Mouse (Mus musculus) erythroblast, embryonic 14.5 days (primary cell): ENCODE measurements around the gene Qsox2. TPM values are rescaled to one million over a fixed set of nuclear protein-coding genes. Genes with fewer than 3 reads are reported as not detected.

ENCODE experiments used
- H3K27me3 ChIP-seq: 2 replicates; pipeline ENCODE4 v1.6.1; 2012; ENCODE audit warnings: inconsistent platforms; ENCODE audit not compliant: control insufficient read depth
- H3K36me3 ChIP-seq: 2 replicates; pipeline ENCODE4 v1.6.1; 2012; ENCODE audit warnings: mild to moderate bottlenecking, inconsistent platforms; ENCODE audit not compliant: control insufficient read depth
- H3K4me1 ChIP-seq: 2 replicates; pipeline ENCODE4 v1.6.1; 2012; ENCODE audit warnings: inconsistent platforms; ENCODE audit not compliant: control insufficient read depth
- H3K4me3 ChIP-seq: replicated peaks from 2 replicates; pipeline ENCODE3; 2012; ENCODE audit warnings: moderate library complexity, mild to moderate bottlenecking, inconsistent platforms
- H3K9me3 ChIP-seq: 2 replicates; pipeline ENCODE4 v1.6.1; 2012; ENCODE audit warnings: low read length, inconsistent platforms, mixed read lengths; ENCODE audit not compliant: control insufficient read depth
- GATA1 ChIP-seq: IDR thresholded peaks from 2 replicates; pipeline ENCODE4 v1.6.1; 2012; ENCODE audit warnings: low read length, inconsistent platforms, mixed read lengths
- TAL1 ChIP-seq: IDR thresholded peaks from 3 replicates; pipeline ENCODE4 v1.6.1; 2012; ENCODE audit warnings: low read length, inconsistent platforms, mixed read lengths
- polyA plus RNA-seq: library from polyadenylated mRNA; stranded (reverse); fragments of >175 nt; gene quantifications from 2 replicates; pipeline ENCODE4 v1.2.3, GENCODE M21; 2012

Gene Qsox2
- polyA plus RNA-seq, 1 experiment, result 0.45 TPM

DNA sequence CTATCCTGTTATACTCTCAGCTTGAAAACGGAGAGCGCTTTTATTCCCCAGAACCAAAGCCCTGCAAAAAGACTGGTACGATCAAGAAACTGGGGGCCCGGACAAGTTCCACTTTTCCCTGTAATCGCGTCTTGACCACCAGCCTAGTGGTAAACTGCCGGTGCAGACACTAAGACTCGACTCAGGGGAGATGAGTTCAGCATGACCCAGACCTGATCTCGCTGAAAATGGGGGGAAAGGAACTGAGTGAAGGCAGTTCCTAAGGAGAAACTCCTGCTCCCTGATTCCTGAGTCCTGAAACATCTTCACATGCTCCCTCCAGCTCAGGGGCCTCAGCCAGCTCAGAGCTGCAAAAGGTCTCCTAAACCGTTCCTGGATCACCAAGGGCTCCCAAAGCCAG, 31.6 kb downstream of the Qsox2 start:
- H3K36me3 ChIP-seq, result peaks cover 13% of the 10 kb centered on the region
- no peak overlapping the region for H3K4me3 ChIP-seq
- no peak for TF ChIP-seq GATA1
- H3K27me3 ChIP-seq, result peaks cover 73% of the 10 kb centered on the region
- H3K9me3 ChIP-seq, result peaks cover 3% of the 10 kb centered on the region; the same call in 1 of the 2 replicates
- peaks cover 7% of the 10 kb centered on the region for H3K4me1 ChIP-seq

DNA sequence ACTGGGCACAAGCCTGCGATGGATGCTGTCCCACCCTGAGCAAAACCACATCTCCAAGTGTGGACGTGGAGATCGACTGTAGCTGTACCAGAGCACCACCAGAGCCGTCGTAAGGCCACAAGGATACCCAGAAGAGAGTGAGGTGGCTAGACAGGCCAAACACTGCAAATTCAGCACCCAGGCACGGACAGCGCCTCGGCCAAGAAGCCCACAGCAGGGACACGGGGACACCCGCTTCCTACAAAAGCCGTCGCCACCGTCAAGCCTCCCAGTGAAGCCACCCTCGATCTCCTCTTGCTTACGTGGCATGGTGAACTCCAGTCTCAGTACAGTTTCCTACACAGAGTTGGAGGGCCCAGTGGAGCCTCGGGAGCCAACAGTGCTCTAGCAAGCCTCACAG, 32.2 kb downstream of the Qsox2 start:
- Histone ChIP-seq H3K9me3 (peaks cover 3% of the 10 kb centered on the region; the same call in 1 of the 2 replicates), H3K36me3 (peaks cover 7% of the 10 kb centered on the region), H3K4me3 (no peak overlapping the region), H3K27me3 (peaks cover 79% of the 10 kb centered on the region), H3K4me1 (peaks cover 7% of the 10 kb centered on the region)
- TF ChIP-seq GATA1, result no peak
- no peak for TF ChIP-seq TAL1

DNA sequence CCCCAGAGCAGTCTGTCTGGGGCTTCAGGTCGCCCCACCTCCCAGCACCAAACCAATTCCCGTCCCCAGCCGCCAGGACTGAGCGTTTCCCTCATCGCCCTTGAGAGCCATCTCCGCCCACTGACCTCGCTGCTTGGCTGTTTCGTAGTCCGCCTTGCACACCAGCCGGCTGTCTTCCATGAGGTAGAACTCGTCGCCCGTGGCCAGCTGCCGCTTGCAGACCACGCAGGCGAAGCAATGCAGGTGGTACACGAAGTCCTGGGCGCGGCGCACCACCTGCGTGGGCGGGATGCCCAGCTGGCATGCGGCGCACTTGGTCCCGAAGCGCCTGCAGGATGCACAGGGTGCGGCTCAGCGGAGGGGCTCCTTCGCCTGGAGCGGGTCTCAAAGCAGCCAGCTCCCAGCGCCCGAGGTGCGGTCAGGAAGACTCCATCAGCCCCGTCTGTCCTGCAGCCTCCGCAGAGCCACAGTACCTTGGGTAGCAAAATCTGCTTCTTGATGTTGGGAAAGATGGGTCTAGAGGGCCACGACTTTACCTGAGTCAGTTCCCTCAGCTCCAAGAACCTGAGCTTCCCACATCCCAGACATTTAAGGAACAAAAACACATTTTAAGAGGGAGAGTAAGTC, 34.4 kb downstream of the Qsox2 start:
- no peaks in the 10 kb centered on the region for H3K36me3 ChIP-seq
- peaks cover 3% of the 10 kb centered on the region; the same call in 1 of the 2 replicates for H3K9me3 ChIP-seq
- peaks cover under 1% of the 10 kb centered on the region for H3K4me1 ChIP-seq
- H3K4me3 ChIP-seq, result no peak overlapping the region
- peaks cover 100% of the 10 kb centered on the region for H3K27me3 ChIP-seq
- TF ChIP-seq TAL1, result no peak

DNA sequence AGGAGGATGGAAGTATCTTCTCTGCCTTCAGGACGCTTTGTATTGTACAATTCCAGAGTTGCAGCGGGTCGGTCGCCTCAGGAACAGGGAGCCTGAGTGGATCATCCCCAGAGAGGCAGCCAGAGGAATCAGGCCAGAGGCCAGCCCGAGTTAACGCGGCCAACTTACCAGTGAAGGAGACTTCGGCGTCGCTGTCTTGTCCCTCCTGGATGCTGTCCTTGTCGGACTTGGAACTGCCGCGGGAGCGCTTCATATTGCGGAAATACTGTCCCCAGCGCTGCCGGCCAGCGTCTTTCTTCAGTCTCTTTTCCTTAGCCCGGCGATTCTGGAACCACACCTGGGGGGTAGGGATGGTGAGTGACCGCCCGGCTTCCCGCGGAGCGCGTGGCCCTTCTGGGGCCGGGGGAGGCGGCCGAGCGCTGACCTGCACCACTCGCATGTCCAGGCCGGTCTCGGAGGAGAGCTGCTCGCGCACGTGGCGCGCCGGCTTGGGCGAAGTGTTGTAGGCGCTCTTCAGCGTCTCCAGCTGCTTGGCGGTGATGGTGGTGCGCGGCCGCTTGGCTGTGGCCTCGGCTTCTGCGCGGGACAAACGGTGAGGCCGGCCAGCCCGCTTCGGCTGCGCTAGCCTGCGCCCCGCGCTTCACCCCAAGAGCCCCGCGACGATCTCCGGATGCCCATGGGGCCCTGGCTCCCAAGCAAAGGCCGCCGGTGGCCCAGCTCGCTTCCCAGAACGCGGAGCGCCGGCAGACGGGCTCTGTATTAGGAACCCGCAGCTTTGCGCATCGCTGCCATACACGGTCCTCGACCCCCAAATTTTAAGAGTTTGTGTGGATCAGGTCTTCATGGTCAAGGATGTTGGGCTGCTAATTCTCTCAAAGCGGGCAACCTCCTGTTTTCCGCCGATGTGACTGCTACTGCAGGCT, 35.1 kb downstream of the Qsox2 start:
- Histone ChIP-seq H3K27me3 (peaks cover 100% of the 10 kb centered on the region), H3K4me1 (no peaks in the 10 kb centered on the region), H3K4me3 (no peak overlapping the region), H3K36me3 (no peaks in the 10 kb centered on the region), H3K9me3 (peaks cover 3% of the 10 kb centered on the region; the same call in 1 of the 2 replicates)
- no peak for TF ChIP-seq GATA1
- no peak for TF ChIP-seq TAL1

DNA sequence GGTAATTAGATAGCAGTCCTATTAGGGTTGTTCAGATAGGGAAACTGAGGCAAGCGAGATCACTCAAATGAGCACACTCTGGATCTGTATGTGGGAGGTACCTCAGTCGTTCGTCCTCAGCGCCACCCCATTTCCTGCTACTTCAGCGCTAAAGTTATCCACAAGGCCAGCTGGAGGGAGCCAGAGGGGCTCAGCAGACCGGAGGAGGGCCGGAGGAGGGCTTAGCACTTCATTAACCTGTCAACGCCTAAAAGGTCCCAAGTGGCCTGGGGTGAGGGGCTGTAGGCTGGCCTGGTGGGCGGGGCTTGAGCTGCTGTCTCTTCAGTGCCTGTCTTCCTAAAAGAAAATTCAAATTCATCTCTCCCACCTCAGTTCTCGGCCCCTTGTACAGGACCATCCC, 38.8 kb downstream of the Qsox2 start:
- H3K27me3 ChIP-seq, result peaks cover 97% of the 10 kb centered on the region
- H3K9me3 ChIP-seq, result peaks cover 3% of the 10 kb centered on the region; the same call in 1 of the 2 replicates
- H3K4me3 ChIP-seq, result no peak overlapping the region
- no peaks in the 10 kb centered on the region for H3K4me1 ChIP-seq
- H3K36me3 ChIP-seq, result no peaks in the 10 kb centered on the region
- no peak for TF ChIP-seq GATA1
- TF ChIP-seq TAL1, result no peak

DNA sequence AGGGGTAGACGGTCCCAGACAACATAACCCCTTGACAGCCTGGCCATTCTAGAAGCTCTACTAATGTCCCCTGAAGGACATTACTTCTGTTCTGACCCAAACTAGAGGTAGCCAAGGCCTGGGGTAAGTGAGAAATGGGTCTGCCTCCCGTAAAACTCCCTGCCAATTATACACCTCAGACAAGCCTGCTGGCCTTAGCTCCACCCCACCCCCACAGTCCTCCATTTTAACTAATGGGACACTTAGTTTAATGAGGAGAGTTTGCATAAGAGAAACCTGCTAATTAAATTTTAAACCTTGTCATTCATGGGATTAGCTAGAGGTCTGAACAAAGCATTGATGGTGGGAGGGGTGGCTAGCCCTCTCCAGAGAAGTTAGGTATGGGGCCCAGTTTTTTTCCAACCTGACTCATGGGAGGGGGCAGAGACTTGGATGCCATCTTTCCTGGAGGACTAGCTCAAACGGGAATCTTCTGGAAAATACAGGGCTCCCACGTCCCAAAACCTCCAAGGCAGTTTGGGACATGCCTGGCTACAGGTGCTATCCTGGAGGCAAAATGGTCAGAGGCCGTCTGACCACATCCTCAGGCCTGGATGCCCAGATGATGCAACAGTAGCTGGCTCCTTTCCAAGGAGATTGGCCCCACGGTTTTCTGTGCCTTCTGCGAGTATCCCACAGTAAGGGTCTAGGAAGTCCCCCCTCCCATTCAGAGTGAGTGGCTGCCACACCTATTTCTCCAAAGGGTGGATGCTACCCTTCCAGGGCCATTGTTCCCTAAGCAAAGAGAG, 42.6 kb downstream of the Qsox2 start:
- Histone ChIP-seq H3K27me3 (peaks cover 74% of the 10 kb centered on the region), H3K4me1 (no peaks in the 10 kb centered on the region), H3K9me3 (no peaks in the 10 kb centered on the region), H3K36me3 (no peaks in the 10 kb centered on the region), H3K4me3 (no peak overlapping the region)
- TF ChIP-seq TAL1 (no peak), GATA1 (no peak)

DNA sequence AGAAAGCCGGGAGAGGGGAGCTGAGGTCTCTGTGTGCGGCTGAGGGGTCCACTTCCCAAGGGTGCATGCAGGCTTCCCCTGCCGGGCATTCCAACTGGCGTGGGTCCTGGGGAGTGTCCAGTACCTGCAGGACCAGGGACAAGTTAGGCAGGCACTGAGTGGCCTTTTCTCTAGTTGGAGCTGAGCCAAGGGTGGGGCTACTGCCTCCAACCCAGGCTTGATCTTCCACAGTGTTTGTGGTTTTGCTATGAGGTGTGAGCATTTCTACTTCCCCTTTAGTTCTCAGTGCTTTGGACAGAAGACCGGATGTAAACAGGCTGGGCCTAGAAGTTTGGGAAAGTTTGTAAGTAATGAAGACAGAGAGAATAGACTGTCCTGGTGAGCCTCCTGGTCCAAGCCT, 48.8 kb downstream of the Qsox2 start:
- H3K36me3 ChIP-seq, result no peaks in the 10 kb centered on the region
- TF ChIP-seq GATA1 (no peak), TAL1 (no peak)
- H3K4me3 ChIP-seq, result no peak overlapping the region
- no peaks in the 10 kb centered on the region for H3K4me1 ChIP-seq
- H3K9me3 ChIP-seq, result no peaks in the 10 kb centered on the region
- peaks cover 22% of the 10 kb centered on the region for H3K27me3 ChIP-seq

DNA sequence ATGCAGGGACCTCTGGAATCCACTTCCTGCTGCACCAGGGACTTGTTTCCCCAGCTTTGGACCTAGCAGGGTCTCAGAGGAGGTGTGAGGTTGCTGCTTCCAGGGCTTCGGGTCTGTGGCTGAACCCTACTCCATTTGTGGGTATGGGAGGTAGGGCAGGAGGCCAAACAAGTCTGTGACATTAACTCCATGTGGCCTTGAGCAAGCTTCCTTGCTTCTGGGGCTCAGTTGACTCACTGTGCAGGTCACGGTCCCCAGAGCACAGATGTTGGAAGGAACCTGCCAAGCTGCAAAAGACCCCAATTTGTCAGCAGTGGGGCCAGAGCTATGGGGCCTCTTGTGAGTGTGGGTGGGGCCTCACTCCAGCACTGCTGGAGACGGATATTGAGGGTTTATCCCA, 53.0 kb downstream of the Qsox2 start:
- Histone ChIP-seq H3K27me3 (peaks cover 22% of the 10 kb centered on the region), H3K4me1 (no peaks in the 10 kb centered on the region; the same call in 1 of the 2 replicates), H3K9me3 (no peaks in the 10 kb centered on the region), H3K4me3 (no peak overlapping the region), H3K36me3 (no peaks in the 10 kb centered on the region)
- TF ChIP-seq TAL1, result no peak
- no peak for TF ChIP-seq GATA1

DNA sequence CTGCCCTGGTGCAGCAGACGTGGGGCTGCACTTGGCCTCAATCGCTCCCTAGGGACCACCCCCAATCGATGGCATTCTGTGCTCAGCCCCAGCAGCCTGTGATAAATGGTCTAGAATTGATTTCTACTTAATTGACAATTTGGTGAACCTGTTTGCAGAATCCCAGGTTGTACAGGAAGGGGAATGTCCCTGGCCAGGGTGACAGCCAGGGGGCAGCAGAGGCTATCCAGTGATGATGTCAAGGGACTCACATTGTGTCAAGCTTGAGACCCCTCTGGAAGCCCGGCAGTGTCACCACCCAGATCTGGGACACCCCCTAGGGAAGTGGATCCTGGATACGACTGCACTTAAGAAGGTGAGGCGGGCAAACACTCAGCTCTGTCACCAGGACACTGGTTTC, 54.7 kb downstream of the Qsox2 start:
- Histone ChIP-seq H3K4me3 (no peak overlapping the region), H3K27me3 (peaks cover 25% of the 10 kb centered on the region), H3K4me1 (peaks cover 13% of the 10 kb centered on the region), H3K9me3 (no peaks in the 10 kb centered on the region), H3K36me3 (no peaks in the 10 kb centered on the region)
- TF ChIP-seq TAL1, result no peak
- no peak for TF ChIP-seq GATA1
